Mouse (Mus musculus) stomach, adult 2 months (tissue): ENCODE measurements around the gene Zfp869. TPM values are rescaled to one million over a fixed set of nuclear protein-coding genes. Genes with fewer than 3 reads are reported as not detected.

ENCODE experiments used
- polyA plus RNA-seq: library from polyadenylated mRNA; depleted of rRNA; stranded (reverse); fragments of >200 nt; gene quantifications from 2 replicates; pipeline ENCODE4 v1.2.3, GENCODE M21; 2012; rRNA removed

Zfp869 gene
- 0.12 and 0.14 TPM in 2 replicates for polyA plus RNA-seq

GRCm38 (mm10) chr8:69710624-69711023 lies at the start of gene Zfp869:
Gene Zfp869 (minus strand): TSS chr8:69710724.

GRCm38 (mm10) chr8:69749544-69750454 lies 39.3 kb upstream of the Zfp869 start, which contains the start of gene Zfp963:
Gene Zfp963 (minus strand): TSS chr8:69749970.

Other genes starting within 250 kb of the Zfp869 start
- not detected in 2 replicates for gene Gm7697, start 187.7 kb downstream of the Zfp869 start, polyA plus RNA-seq
- gene Zfp868, start 85.2 kb downstream of the Zfp869 start, polyA plus RNA-seq, result 1.1 and 1.8 TPM in 2 replicates
- gene Zfp964, start 56.2 kb downstream of the Zfp869 start, polyA plus RNA-seq, result 0.06 and 0.08 TPM in 2 replicates
- gene Zfp963, start 39.2 kb upstream of the Zfp869 start, polyA plus RNA-seq, result 0.19 and 0.43 TPM in 2 replicates
- gene Gm20422, start 64.2 kb upstream of the Zfp869 start, polyA plus RNA-seq, result 0.19 TPM in 1 of 2 replicates, not detected in the other
- gene Atp13a1, start 80.4 kb upstream of the Zfp869 start, polyA plus RNA-seq, result 44.2 and 48.8 TPM in 2 replicates
- gene Zfp866, start 80.5 kb upstream of the Zfp869 start, polyA plus RNA-seq, result 0.99 and 1.7 TPM in 2 replicates
- 23.4 and 25.5 TPM in 2 replicates for gene Gmip, start 98.0 kb upstream of the Zfp869 start, polyA plus RNA-seq
- 2.4 and 3.4 TPM in 2 replicates for gene Lpar2, start 111.7 kb upstream of the Zfp869 start, polyA plus RNA-seq
- 2.4 and 5.1 TPM in 2 replicates for gene Pbx4, start 121.8 kb upstream of the Zfp869 start, polyA plus RNA-seq
- gene Cilp2, start 177.0 kb upstream of the Zfp869 start, polyA plus RNA-seq, result 0.17 and 0.34 TPM in 2 replicates
- 0.88 and 1.7 TPM in 2 replicates for gene Tssk6, start 191.5 kb upstream of the Zfp869 start, polyA plus RNA-seq
- gene Ndufa13, start 191.8 kb upstream of the Zfp869 start, polyA plus RNA-seq, result 58.7 and 79.5 TPM in 2 replicates
- 1.7 and 2.6 TPM in 2 replicates for gene Yjefn3, start 192.0 kb upstream of the Zfp869 start, polyA plus RNA-seq